Mouse (Mus musculus) liver, embryonic 13.5 days (tissue): ENCODE results near the gene Capn7. TPM values are rescaled to one million over a fixed set of nuclear protein-coding genes. Genes with fewer than 3 reads are reported as not detected.
A peak's percentile ranks its signal among the peaks of the same experiment; 100 is the strongest.

Experiments
- ATAC-seq: fragments of 200-750 bp; cut with Nextera tagmentation; 2 replicates; pipeline ENCODE4 v1.8.0; 2017; ENCODE audit warnings: low read depth, mild to moderate bottlenecking, moderate number of reproducible peaks, moderate library complexity
- DNase-seq: peaks from one replicate; pipeline ENCODE4 v3.0.0; 2022
- H3K27ac ChIP-seq: fragments of 300-500 bp; sonication (generic); 2 replicates; pipeline ENCODE4 v1.5.1; 2015; ENCODE audit warnings: moderate library complexity, mild to moderate bottlenecking, inconsistent platforms
- H3K27me3 ChIP-seq: fragments of 300-500 bp; sonication (generic); 2 replicates; pipeline ENCODE4 v1.6.1; 2015; ENCODE audit warnings: mild to moderate bottlenecking, inconsistent platforms
- H3K36me3 ChIP-seq: fragments of 300-500 bp; sonication (generic); 2 replicates; pipeline ENCODE4 v1.6.1; 2015; ENCODE audit warnings: mild to moderate bottlenecking, inconsistent platforms
- H3K4me1 ChIP-seq: fragments of 300-500 bp; sonication (generic); replicated peaks from 2 replicates; pipeline ENCODE4 v1.6.1; 2015; ENCODE audit warnings: inconsistent platforms
- H3K4me2 ChIP-seq: fragments of 300-500 bp; sonication (generic); 2 replicates; pipeline ENCODE4 v1.6.1; 2015; ENCODE audit warnings: inconsistent platforms, mild to moderate bottlenecking, moderate library complexity
- H3K4me3 ChIP-seq: fragments of 300-500 bp; sonication (generic); replicated peaks from 2 replicates; pipeline ENCODE4 v1.5.1; 2015; ENCODE audit warnings: mild to moderate bottlenecking, inconsistent platforms
- H3K9ac ChIP-seq: fragments of 300-500 bp; sonication (generic); 2 replicates; pipeline ENCODE4 v1.6.1; 2015; ENCODE audit warnings: mild to moderate bottlenecking, inconsistent platforms
- H3K9me3 ChIP-seq: fragments of 300-500 bp; sonication (generic); replicated peaks from 2 replicates; pipeline ENCODE4 v1.6.1; 2016; ENCODE audit warnings: inconsistent platforms
- WGBS: fragments of 180-500 bp; shearing (Covaris S2); methylation state at CpG from one replicate; pipeline ENCODE4 v1.1.7; 2015; ENCODE audit not compliant: insufficient replicate concordance; 5-methylcytosine and 5-hydroxymethylcytosine counted together
- polyA plus RNA-seq: library from polyadenylated mRNA; unstranded; fragments of >200 nt; fragmentation: Nextera tagmentation; extraction: Ambion mirVana; gene quantifications from 2 replicates; pipeline ENCODE4 v1.2.1, GENCODE M21; 2015

Capn7 gene
- polyA plus RNA-seq, 1 experiment from 2014 or later = 18.1 TPM

DNA sequence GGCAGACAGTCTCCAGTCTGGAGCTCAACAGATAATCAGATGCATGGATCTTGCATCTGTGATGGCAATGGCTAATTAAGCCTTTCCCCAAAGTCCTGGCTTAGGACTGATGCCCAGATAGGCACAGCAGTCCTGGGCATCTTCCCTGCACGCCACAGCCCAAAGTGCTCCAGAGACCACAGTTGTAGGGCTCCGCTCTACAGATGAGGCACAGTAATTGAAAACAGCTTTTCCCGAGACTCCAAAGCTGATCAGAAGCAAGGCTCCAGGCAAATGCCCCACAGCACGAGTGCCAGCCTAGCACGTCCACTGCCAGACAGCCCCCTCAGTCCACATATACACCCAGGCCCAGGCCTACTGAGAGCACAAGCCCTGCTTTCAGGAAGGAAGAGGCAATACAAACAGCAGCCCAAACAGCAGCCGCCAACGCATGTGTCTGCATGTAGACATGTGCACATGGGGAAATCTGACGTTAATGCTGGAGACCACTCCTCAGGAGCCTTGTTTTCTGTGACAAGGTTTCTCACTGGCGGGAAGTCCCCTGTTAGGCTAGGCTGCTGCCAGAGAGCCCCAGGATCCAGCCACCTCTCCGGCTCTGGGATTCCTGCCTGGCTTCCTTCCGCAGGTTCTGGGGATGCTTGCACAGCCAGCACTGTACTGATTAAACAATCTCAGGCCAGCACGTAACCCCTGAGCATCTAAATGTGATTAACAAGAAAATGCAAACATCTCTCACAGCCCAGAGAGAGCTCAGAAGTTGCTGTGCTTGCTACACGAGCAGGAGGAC, 51.8 kb downstream of the Capn7 start:
- WGBS = 66% methylated on average over 13 of the region's 13 CpGs
- no peak overlapping the region for H3K4me2 ChIP-seq
- DNase-seq = no peak
- ATAC-seq = no peak
- no peaks in the 10 kb centered on the region for H3K36me3 ChIP-seq
- H3K9ac ChIP-seq = no peak overlapping the region
- H3K4me3 ChIP-seq = no peak overlapping the region
- H3K27ac ChIP-seq = peak overlapping the region; percentile 9; the same call in 1 of the 2 replicates
- H3K27me3 ChIP-seq = no peaks in the 10 kb centered on the region
- H3K9me3 ChIP-seq = no peaks in the 10 kb centered on the region
- peaks cover 26% of the 10 kb centered on the region for H3K4me1 ChIP-seq

DNA sequence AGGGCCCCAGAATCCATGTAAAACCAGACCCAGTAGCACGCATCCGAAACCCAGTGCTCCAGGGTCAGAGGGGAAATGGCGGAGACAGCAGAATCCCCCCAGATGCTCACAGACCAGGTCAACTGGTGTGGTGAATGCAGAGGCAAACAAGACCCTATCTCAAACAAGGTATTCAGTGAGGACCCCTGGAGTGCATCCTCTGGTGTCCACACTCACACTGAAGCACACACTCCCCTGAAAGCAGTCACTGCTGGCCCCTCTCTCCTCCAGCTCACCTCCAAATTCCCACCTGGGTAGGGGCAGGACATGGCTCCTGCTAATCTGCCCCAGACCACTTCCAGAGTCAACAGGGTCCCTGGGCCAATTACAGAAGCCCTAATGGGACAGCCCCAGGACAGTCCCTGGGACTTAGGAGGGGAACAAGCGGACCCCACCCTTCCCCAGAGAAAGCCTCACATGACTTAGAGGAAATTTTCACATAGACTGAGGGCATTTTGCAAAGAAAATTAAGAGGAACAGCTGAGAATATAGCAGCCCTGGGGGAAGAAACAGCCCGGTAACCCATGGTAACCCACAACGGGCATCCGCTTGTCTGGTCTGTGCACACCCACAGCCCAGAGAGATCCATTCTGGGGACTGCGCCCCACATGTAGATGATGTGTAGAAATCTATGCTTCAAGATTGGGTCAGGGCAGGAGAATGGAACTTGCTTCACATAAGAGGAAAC, 53.1 kb downstream of the Capn7 start:
- ATAC-seq (no peak), DNase-seq (no peak)
- peaks cover 25% of the 10 kb centered on the region for H3K4me1 ChIP-seq

DNA sequence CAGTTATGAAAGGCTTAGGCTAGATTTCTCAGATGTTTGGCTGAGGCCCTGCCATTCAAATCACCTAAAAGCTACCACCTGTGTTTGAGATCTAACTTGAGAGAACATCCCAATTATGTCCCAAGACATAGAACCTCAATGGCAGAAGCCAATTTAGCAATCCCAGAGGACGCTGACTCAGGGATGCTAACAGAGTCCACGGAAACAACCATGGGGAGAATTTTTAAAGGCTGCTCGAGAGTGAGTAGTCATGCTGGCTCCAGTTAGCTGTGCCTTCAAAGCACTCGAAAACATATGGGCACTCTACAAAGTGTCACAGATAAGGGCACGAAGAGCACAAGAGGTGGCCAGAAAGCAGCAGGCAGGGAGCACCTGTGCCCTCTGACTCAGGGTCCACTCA, 55.9 kb downstream of the Capn7 start:
- no peak overlapping the region for H3K9ac ChIP-seq
- 63% methylated on average over 5 of the region's 5 CpGs for WGBS
- peaks cover 10% of the 10 kb centered on the region for H3K4me1 ChIP-seq
- no peak overlapping the region for H3K4me2 ChIP-seq
- H3K36me3 ChIP-seq = peaks cover 5% of the 10 kb centered on the region
- no peak overlapping the region for H3K4me3 ChIP-seq
- H3K9me3 ChIP-seq = 0 out of 2 replicates have a peak, but pooled peaks cover 3% of the 10 kb centered on the region
- no peak overlapping the region for H3K27ac ChIP-seq
- no peak for DNase-seq
- no peaks in the 10 kb centered on the region for H3K27me3 ChIP-seq
- no peak for ATAC-seq

More for the DNA sequence above, 53.1 kb downstream of the Capn7 start:
- H3K27ac ChIP-seq = peak overlapping the region; percentile 9; the same call in 1 of the 2 replicates
- H3K9ac ChIP-seq = no peak overlapping the region
- H3K27me3 ChIP-seq = no peaks in the 10 kb centered on the region
- H3K9me3 ChIP-seq = no peaks in the 10 kb centered on the region
- H3K4me2 ChIP-seq = no peak overlapping the region
- WGBS = 81% methylated on average over 8 of the region's 8 CpGs
- no peaks in the 10 kb centered on the region for H3K36me3 ChIP-seq
- no peak overlapping the region for H3K4me3 ChIP-seq

DNA sequence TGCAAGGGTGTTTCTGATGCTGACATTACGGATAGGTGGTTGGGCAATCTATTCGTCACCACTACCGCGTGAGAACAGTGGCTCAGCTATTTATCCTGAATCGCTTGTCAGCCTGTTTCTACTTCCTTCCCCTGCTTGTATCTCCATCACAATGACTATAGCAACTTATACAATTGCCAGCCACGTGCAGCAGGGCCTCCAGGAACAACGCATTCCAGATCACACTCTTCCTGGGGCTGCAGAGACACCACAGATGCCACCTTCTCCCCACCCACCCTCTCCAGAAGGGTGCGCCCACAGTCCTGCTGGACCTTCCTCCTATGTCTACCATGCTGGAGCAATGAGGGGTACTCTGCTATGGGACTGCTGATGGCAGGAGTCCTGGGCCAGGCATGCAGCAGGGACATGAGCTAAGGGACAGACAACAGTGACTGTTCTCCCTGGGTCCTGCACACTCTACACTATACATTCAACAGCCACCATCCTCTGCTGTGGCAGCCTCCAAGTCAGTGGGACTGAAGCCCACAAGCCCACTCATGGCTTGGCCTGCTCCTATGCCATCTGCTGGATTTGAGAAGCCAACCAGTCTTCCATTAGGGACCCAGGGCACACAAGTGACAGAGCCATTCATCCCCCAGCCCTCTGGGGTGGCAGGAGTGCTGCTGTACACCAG, 56.6 kb downstream of the Capn7 start:
- Histone ChIP-seq H3K36me3 (peaks cover 5% of the 10 kb centered on the region), H3K9me3 (0 out of 2 replicates have a peak, but pooled peaks cover 3% of the 10 kb centered on the region), H3K4me2 (no peak overlapping the region), H3K4me1 (peaks cover 6% of the 10 kb centered on the region), H3K27ac (0 out of 2 replicates have a peak overlapping the region, but pooled peaks have one; percentile 9), H3K27me3 (no peaks in the 10 kb centered on the region), H3K9ac (no peak overlapping the region), H3K4me3 (no peak overlapping the region)
- ATAC-seq (no peak), DNase-seq (no peak)
- 38% methylated on average over 8 of the region's 8 CpGs for WGBS

- Histone ChIP-seq H3K9me3 (0 out of 2 replicates have a peak, but pooled peaks cover 3% of the 10 kb centered on the region), H3K27me3 (no peaks in the 10 kb centered on the region), H3K4me2 (no peak overlapping the region), H3K4me3 (no peak overlapping the region), H3K27ac (no peak overlapping the region), H3K9ac (no peak overlapping the region), H3K36me3 (peaks cover 5% of the 10 kb centered on the region), H3K4me1 (peaks cover 4% of the 10 kb centered on the region)
- WGBS = 68% methylated on average over 3 of the region's 3 CpGs
- no peak for DNase-seq
- no peak for ATAC-seq
These were observed 57.1 kb downstream of the Capn7 start for GRCm38 (mm10) chr14:31393546-31393890.

- Histone ChIP-seq H3K9me3 (0 out of 2 replicates have a peak, but pooled peaks cover 3% of the 10 kb centered on the region), H3K27me3 (no peaks in the 10 kb centered on the region), H3K36me3 (peaks cover 5% of the 10 kb centered on the region), H3K4me2 (no peak overlapping the region), H3K4me1 (no peaks in the 10 kb centered on the region; the same call in none of the 2 replicates), H3K4me3 (no peak overlapping the region), H3K27ac (no peak overlapping the region), H3K9ac (no peak overlapping the region)
- DNase-seq (no peak), ATAC-seq (no peak)
- 80% methylated on average over 7 of the region's 7 CpGs for WGBS
These were observed 57.6 kb downstream of the Capn7 start for GRCm38 (mm10) chr14:31393936-31394630.

- H3K9me3 ChIP-seq = 0 out of 2 replicates have a peak, but pooled peaks cover 3% of the 10 kb centered on the region
These were observed 58.5 kb downstream of the Capn7 start for GRCm38 (mm10) chr14:31394822-31395532.

DNA sequence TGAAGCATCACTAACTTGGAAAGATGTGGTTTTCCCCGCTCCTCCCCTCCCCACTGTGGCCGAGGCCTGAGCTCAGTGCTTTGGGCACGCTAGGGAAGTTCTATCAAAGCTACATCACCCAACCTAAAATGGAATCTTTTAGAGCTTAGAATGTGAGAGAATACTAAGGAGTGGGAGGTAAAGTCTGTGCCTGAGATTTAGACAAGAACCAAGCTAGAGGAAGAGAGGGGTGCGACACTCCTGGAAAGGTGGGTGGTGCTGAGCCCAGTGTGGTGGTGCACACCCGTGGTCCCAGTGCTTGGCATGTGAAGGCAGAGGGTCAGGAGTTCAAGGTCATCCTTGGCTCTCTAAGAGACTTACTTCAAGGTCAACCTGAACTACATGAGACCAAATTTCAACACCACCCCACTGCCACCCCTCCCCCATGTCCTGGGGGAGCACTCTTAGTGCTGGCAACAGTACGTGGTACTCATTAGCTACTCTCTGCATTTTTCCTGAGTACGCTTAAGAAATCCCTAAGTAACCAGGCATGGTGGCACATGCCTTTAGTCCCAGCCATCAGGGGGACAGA, 59.3 kb downstream of the Capn7 start:
- Histone ChIP-seq H3K9ac (no peak overlapping the region), H3K27me3 (no peaks in the 10 kb centered on the region), H3K4me1 (peaks cover 4% of the 10 kb centered on the region), H3K27ac (no peak overlapping the region), H3K36me3 (peaks cover 5% of the 10 kb centered on the region), H3K9me3 (0 out of 2 replicates have a peak, but pooled peaks cover 3% of the 10 kb centered on the region), H3K4me2 (no peak overlapping the region), H3K4me3 (no peak overlapping the region)
- ATAC-seq = no peak
- WGBS = 83% methylated on average over 7 of the region's 7 CpGs
- no peak for DNase-seq

More at GRCm38 (mm10) chr14:31394822-31395532, 58.5 kb downstream of the Capn7 start:
- no peak overlapping the region for H3K4me3 ChIP-seq
- H3K27me3 ChIP-seq = no peaks in the 10 kb centered on the region
- ATAC-seq = no peak
- WGBS = 78% methylated on average over 9 of the region's 9 CpGs
- peaks cover 5% of the 10 kb centered on the region for H3K36me3 ChIP-seq
- H3K27ac ChIP-seq = no peak overlapping the region
- no peaks in the 10 kb centered on the region; the same call in none of the 2 replicates for H3K4me1 ChIP-seq
- no peak overlapping the region for H3K4me2 ChIP-seq
- no peak for DNase-seq
- H3K9ac ChIP-seq = no peak overlapping the region

- WGBS = 77% methylated on average over 2 of the region's 2 CpGs
- Histone ChIP-seq H3K9ac (no peak overlapping the region), H3K4me2 (no peak overlapping the region), H3K36me3 (peaks cover 5% of the 10 kb centered on the region), H3K4me1 (peaks cover 11% of the 10 kb centered on the region), H3K9me3 (0 out of 2 replicates have a peak, but pooled peaks cover 3% of the 10 kb centered on the region), H3K27me3 (no peaks in the 10 kb centered on the region), H3K27ac (no peak overlapping the region), H3K4me3 (no peak overlapping the region)
- DNase-seq (no peak), ATAC-seq (no peak)
These were observed 60.0 kb downstream of the Capn7 start for GRCm38 (mm10) chr14:31396428-31396827.

- no peak overlapping the region for H3K27ac ChIP-seq
These were observed 60.9 kb downstream of the Capn7 start for GRCm38 (mm10) chr14:31397353-31397752.

More at GRCm38 (mm10) chr14:31397353-31397752, 60.9 kb downstream of the Capn7 start:
- Histone ChIP-seq H3K4me2 (no peak overlapping the region), H3K36me3 (peaks cover 5% of the 10 kb centered on the region), H3K9me3 (0 out of 2 replicates have a peak, but pooled peaks cover 3% of the 10 kb centered on the region), H3K4me3 (no peak overlapping the region), H3K4me1 (peaks cover 20% of the 10 kb centered on the region), H3K27me3 (no peaks in the 10 kb centered on the region), H3K9ac (no peak overlapping the region)
- WGBS = 74% methylated on average over 12 of the region's 12 CpGs
- DNase-seq (no peak), ATAC-seq (no peak)
